In genomic region chr7:78500863-78501262, GRCm38 (mm10) we compare ENCODE assay signal across 25 mouse cellular contexts.
DNase-seq lines count a peak whose midpoint lies in the region; ATAC-seq and TF ChIP-seq lines count a peak whose summit lies in the region.
"Had no signal": no experiment of that assay in that cellular context is flagged by ENCODE, and none has a peak within 500 bp of the region (broad histone marks: within the 10 kb centered on the region; RNA-seq: fewer than 3 reads in every experiment).

No protein-coding gene starts in this region.

- no peaks in the 10 kb centered on the region for H3K4me1 ChIP-seq in heart, embryonic 12.5 days (replicated peaks)
- H3K4me1 ChIP-seq in thymus, adult 2 months (replicated peaks; ENCODE audit: control insufficient read depth, insufficient read depth, low read length), result no peaks in the 10 kb centered on the region
- H3K4me1 ChIP-seq: embryonic facial prominence, embryonic 12.5 days; embryonic facial prominence, embryonic 15.5 days; heart, embryonic 15.5 days; hindbrain, embryonic 10.5 days; hindbrain, embryonic 13.5 days had no signal

- DNase-seq in heart, adult 11 months, result peak; percentile 16
- DNase-seq in right cerebral cortex, adult 18-20 months, result peak; percentile 53
- DNase-seq in right cerebral cortex, adult 2 months (ENCODE audit: low spot score in 2 of 2), result no peak
- DNase-seq in telencephalon, adult 2 months (ENCODE audit: low read depth, low spot score), result peak; percentile 56
- no peak for DNase-seq in thymus, adult 2 months
- DNase-seq: adrenal gland, adult 2 months; adrenal gland, postnatal 14 days; cerebellum, adult 11-12 months; cerebellum, adult 9-11 months; cerebellum, postnatal 25 days; forebrain, postnatal 0 days; gastrocnemius, postnatal 10 days; gastrocnemius, postnatal 36 days; heart, postnatal 10 days; heart, postnatal 36 days had no signal

- H3K9ac ChIP-seq in heart, embryonic 12.5 days, result no peak overlapping the region
- H3K9ac ChIP-seq: embryonic facial prominence, embryonic 12.5 days; embryonic facial prominence, embryonic 15.5 days; forebrain, postnatal 0 days; heart, embryonic 15.5 days; hindbrain, embryonic 13.5 days had no signal

- TF ChIP-seq POLR2A in thymus, adult 2 months (IDR thresholded peaks at IDR 0.05; ENCODE audit: control insufficient read depth, extremely low read depth, insufficient read depth, low read length, poor library complexity), result no peak

- H3K4me2 ChIP-seq in heart, embryonic 12.5 days, result no peak overlapping the region
- H3K4me2 ChIP-seq: embryonic facial prominence, embryonic 12.5 days; embryonic facial prominence, embryonic 15.5 days; heart, embryonic 11.5 days; heart, embryonic 15.5 days; hindbrain, embryonic 13.5 days had no signal

- H3K27ac ChIP-seq in heart, embryonic 12.5 days (ENCODE audit: poor library complexity, severe bottlenecking), result no peak overlapping the region
- no peak overlapping the region for H3K27ac ChIP-seq in thymus, adult 2 months (ENCODE audit: control insufficient read depth, insufficient read depth, low read length)
- H3K27ac ChIP-seq: embryonic facial prominence, embryonic 12.5 days; embryonic facial prominence, embryonic 15.5 days; heart, embryonic 15.5 days; hindbrain, embryonic 10.5 days; hindbrain, embryonic 13.5 days had no signal

- no peaks in the 10 kb centered on the region for H3K27me3 ChIP-seq in heart, embryonic 12.5 days (replicated peaks)
- no peaks in the 10 kb centered on the region for H3K27me3 ChIP-seq in thymus, adult 2 months (ENCODE audit: control insufficient read depth, insufficient read depth, low read length)
- H3K27me3 ChIP-seq: embryonic facial prominence, embryonic 12.5 days; embryonic facial prominence, embryonic 15.5 days; heart, embryonic 15.5 days; hindbrain, embryonic 13.5 days had no signal

- WGBS in heart, embryonic 12.5 days, result 76% methylated on average over 5 of the region's 5 CpGs
- 94% methylated on average over 5 of the region's 5 CpGs for WGBS in thymus, adult 2 months

- H3K36me3 ChIP-seq in heart, embryonic 12.5 days, result no peaks in the 10 kb centered on the region
- H3K36me3 ChIP-seq in thymus, adult 2 months (ENCODE audit: control insufficient read depth, insufficient read depth, low read length), result no peaks in the 10 kb centered on the region
- H3K36me3 ChIP-seq: embryonic facial prominence, embryonic 12.5 days; embryonic facial prominence, embryonic 15.5 days; heart, embryonic 15.5 days; hindbrain, embryonic 10.5 days had no signal

- no peak for ATAC-seq in heart, embryonic 12.5 days (ENCODE audit: insufficient number of reproducible peaks, low FRiP score)
- ATAC-seq: CD4-positive, CD25-positive, alpha-beta regulatory T cell, adult 4 months; forebrain, embryonic 14.5 days; forebrain, postnatal 0 days; hindbrain, embryonic 16.5 days had no signal

- H3K4me3 ChIP-seq in heart, embryonic 12.5 days, result no peak overlapping the region
- H3K4me3 ChIP-seq in thymus, adult 2 months (ENCODE audit: control insufficient read depth, insufficient read depth, low read length), result no peak overlapping the region
- H3K4me3 ChIP-seq: embryonic facial prominence, embryonic 12.5 days; embryonic facial prominence, embryonic 15.5 days; heart, embryonic 15.5 days; hindbrain, embryonic 10.5 days; hindbrain, embryonic 13.5 days had no signal

- no peaks in the 10 kb centered on the region for H3K9me3 ChIP-seq in heart, embryonic 12.5 days (replicated peaks)
- H3K9me3 ChIP-seq: embryonic facial prominence, embryonic 12.5 days; embryonic facial prominence, embryonic 15.5 days; heart, embryonic 15.5 days; hindbrain, embryonic 10.5 days; hindbrain, embryonic 13.5 days had no signal

- no peak for TF ChIP-seq CTCF in thymus, adult 2 months (IDR thresholded peaks at IDR 0.05; ENCODE audit: borderline replicate concordance, control insufficient read depth, extremely low read depth, insufficient read depth, low read length, poor library complexity)

Comparison
In these comparisons a context has a peak if more than half of its experiments do, and no peak if none do; other contexts are left out.
1. DNase-seq: peak in heart, adult 11 months (single experiment), right cerebral cortex, adult 18-20 months (single experiment) and telencephalon, adult 2 months (single experiment); none in right cerebral cortex, adult 2 months (0 of 2) and thymus, adult 2 months (single experiment).